Mouse (Mus musculus): ENCODE results near the gene Ccs. TPM values are rescaled to one million over a fixed set of nuclear protein-coding genes. Genes with fewer than 3 reads are reported as not detected.
A peak's percentile ranks its signal among the peaks of the same experiment; 100 is the strongest.
"Not testable (repeated sequence)": the region's sequence is repeated elsewhere in the genome, so short reads cannot be mapped to it uniquely, and the experiment has no call there.

The Ccs gene
- 36.5 and 41.4 TPM in 2 replicates for polyA plus RNA-seq (2014; fragmentation: Nextera tagmentation; extraction: Ambion mirVana)

DNA sequence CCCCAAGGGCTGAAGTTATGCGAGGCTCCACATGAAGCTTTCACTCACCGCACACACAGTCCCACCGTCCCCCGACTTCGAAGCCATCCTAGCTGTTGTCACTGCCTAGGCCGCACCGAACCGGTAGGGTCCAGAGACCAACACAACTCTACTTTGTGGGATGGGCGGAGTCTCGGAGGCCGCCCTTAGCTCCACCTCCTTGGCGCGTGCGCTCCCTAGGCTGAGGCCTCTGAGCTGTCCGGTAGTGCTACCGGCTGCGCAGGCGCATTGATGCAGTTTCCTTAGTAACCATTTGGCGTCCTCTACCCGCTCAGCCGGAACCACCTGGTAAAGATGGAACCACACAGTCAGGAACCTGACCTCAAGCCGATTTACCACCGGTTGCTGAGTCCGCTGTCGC is at the start of gene Ccs, which contains the start of gene Ccdc87:
Gene Ccs, minus strand, starts transcription at position 184 of the 400 bp plus-strand sequence.
Gene Ccdc87, plus strand, starts transcription at position 218 of the 400 bp plus-strand sequence.
- ATAC-seq (ENCODE audit: low FRiP score, low TSS enrichment) (peak; percentile 98), DNase-seq (peak; percentile 97)
- Histone ChIP-seq H3K4me2 (ENCODE audit: low read length) (peak within 1 kb of the TSS; percentile 98), H3K9me3 (ENCODE audit: control insufficient read depth, low read length) (no peaks in the 10 kb centered on the region), H3K4me1 (ENCODE audit: control insufficient read depth, insufficient read depth, low read length) (peaks cover 15% of the 10 kb centered on the region), H3K4me3 (replicated peaks; ENCODE audit: low read depth, low read length) (peak within 1 kb of the TSS; percentile 58), H3K27ac (replicated peaks; ENCODE audit: low read depth, low read length) (no peak within 1 kb of the TSS), H3K9ac (replicated peaks; ENCODE audit: low read length) (peak within 1 kb of the TSS; percentile 41), H3K27me3 (ENCODE audit: control insufficient read depth, insufficient read depth, low read length) (peaks cover 16% of the 10 kb centered on the region), H3K36me3 (ENCODE audit: control insufficient read depth, insufficient read depth, low read length) (no peaks in the 10 kb centered on the region)
- WGBS, result 1% methylated on average over 25 of the region's 25 CpGs

DNA sequence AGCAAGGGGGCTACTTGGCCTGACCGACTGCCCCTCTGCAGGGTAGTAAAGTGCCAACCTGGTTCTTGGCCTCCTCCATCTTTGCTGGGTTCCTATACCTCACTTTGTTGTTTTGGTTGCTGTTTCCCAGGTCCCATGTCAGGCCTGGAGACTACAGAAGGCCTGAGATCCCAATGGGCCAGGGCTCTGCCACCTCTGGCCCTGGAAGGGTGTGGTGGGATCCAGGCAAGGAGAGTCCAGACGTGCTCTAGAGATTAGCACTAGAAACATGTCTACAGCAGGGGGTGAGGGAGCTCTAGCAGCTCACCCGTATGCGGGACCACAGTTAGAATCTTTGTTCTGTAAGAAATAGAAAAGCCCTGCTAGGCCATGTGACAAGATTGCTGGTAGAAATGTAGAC is 44.8 kb upstream of the Ccs start:
- Histone ChIP-seq H3K4me1 (ENCODE audit: control insufficient read depth, insufficient read depth, low read length) (peaks cover 4% of the 10 kb centered on the region; the same call in 1 of the 2 replicates), H3K4me3 (replicated peaks; ENCODE audit: low read depth, low read length) (no peak overlapping the region), H3K4me2 (ENCODE audit: low read length) (no peak overlapping the region), H3K27me3 (ENCODE audit: control insufficient read depth, insufficient read depth, low read length) (no peaks in the 10 kb centered on the region), H3K9ac (replicated peaks; ENCODE audit: low read length) (no peak overlapping the region), H3K27ac (replicated peaks; ENCODE audit: low read depth, low read length) (no peak overlapping the region), H3K36me3 (ENCODE audit: control insufficient read depth, insufficient read depth, low read length) (peaks cover 11% of the 10 kb centered on the region; the same call in 1 of the 2 replicates), H3K9me3 (ENCODE audit: control insufficient read depth, low read length) (no peaks in the 10 kb centered on the region)
- DNase-seq (no peak), ATAC-seq (ENCODE audit: low FRiP score, low TSS enrichment) (no peak)
- 88% methylated on average over 4 of the region's 4 CpGs for WGBS

DNA sequence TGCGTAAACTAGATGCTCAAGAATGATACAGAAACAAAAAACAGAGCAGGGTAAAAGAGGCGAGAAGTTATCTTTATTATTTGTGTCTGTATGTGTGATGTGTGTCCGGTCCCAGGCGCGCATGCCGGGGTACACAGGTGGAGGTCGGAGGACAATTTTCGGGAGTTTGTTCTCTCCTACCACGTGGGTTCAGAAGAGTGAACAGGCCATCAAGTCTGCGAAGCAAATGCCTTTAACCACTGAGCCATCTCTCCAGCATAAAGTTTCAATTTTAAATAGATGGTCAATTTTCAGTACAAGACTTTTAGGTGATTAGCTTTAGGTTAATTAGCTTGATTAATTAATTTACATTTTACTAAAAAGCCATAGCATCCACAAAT is 40.2 kb upstream of the Ccs start:
- peaks cover 11% of the 10 kb centered on the region; the same call in 1 of the 2 replicates for H3K36me3 ChIP-seq (ENCODE audit: control insufficient read depth, insufficient read depth, low read length)
- peak overlapping the region; percentile 85 for H3K4me3 ChIP-seq (replicated peaks; ENCODE audit: low read depth, low read length)
- no peak overlapping the region for H3K27ac ChIP-seq (replicated peaks; ENCODE audit: low read depth, low read length)
- H3K4me2 ChIP-seq (ENCODE audit: low read length), result peak overlapping the region; percentile 87
- ATAC-seq (ENCODE audit: low FRiP score, low TSS enrichment) (no peak), DNase-seq (no peak)
- peak overlapping the region; percentile 78 for H3K9ac ChIP-seq (replicated peaks; ENCODE audit: low read length)
- H3K9me3 ChIP-seq (ENCODE audit: control insufficient read depth, low read length), result no peaks in the 10 kb centered on the region
- WGBS, result 67% methylated on average over 10 of the region's 10 CpGs
- peaks cover 10% of the 10 kb centered on the region for H3K4me1 ChIP-seq (ENCODE audit: control insufficient read depth, insufficient read depth, low read length)
- H3K27me3 ChIP-seq (ENCODE audit: control insufficient read depth, insufficient read depth, low read length), result no peaks in the 10 kb centered on the region

- Histone ChIP-seq H3K9ac (replicated peaks; ENCODE audit: low read length) (peak within 1 kb of the TSS; percentile 78), H3K27ac (replicated peaks; ENCODE audit: low read depth, low read length) (peak within 1 kb of the TSS; percentile 78), H3K36me3 (ENCODE audit: control insufficient read depth, insufficient read depth, low read length) (peaks cover 8% of the 10 kb centered on the region; the same call in 1 of the 2 replicates), H3K9me3 (ENCODE audit: control insufficient read depth, low read length) (no peaks in the 10 kb centered on the region), H3K4me3 (replicated peaks; ENCODE audit: low read depth, low read length) (peak within 1 kb of the TSS; percentile 85), H3K4me2 (ENCODE audit: low read length) (peak within 1 kb of the TSS; percentile 87), H3K4me1 (ENCODE audit: control insufficient read depth, insufficient read depth, low read length) (peaks cover 10% of the 10 kb centered on the region), H3K27me3 (ENCODE audit: control insufficient read depth, insufficient read depth, low read length) (no peaks in the 10 kb centered on the region)
- peak; percentile 97 for DNase-seq
- 2% methylated on average over 52 of the region's 52 CpGs for WGBS
- peak; percentile 99 for ATAC-seq (ENCODE audit: low FRiP score, low TSS enrichment)
These were observed 39.5 kb upstream of the Ccs start, which contains the start of gene Zdhhc24 for GRCm38 (mm10) chr19:4878405-4879323. TSS of gene Zdhhc24 (plus strand) at chr19:4878668.

DNA sequence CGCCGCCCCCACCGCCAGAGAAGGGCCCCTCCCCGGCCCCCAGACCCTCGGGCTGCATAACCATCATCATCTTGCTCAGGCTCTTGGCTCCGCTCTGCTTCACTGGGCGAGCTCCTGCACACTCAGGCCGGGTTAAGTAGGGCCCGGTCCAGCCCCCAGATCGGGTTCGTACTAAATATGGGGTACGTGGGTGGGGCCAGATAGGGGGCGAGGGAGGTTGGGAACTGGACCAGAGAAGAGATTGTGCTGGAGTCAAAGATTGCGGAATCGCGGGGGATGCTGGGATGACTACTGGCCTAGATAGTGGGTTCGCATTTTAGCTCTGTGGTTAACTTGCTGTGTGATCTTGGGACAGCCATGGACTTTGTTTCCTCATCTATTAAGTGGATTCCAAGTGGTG is 38.7 kb upstream of the Ccs start, which contains the start of gene Actn3:
Gene Actn3, minus strand, starts transcription at position 125 of the 400 bp plus-strand sequence.
- no peak for ATAC-seq (ENCODE audit: low FRiP score, low TSS enrichment)
- Histone ChIP-seq H3K36me3 (ENCODE audit: control insufficient read depth, insufficient read depth, low read length) (no peaks in the 10 kb centered on the region; the same call in 1 of the 2 replicates), H3K27me3 (ENCODE audit: control insufficient read depth, insufficient read depth, low read length) (no peaks in the 10 kb centered on the region), H3K9me3 (ENCODE audit: control insufficient read depth, low read length) (no peaks in the 10 kb centered on the region), H3K4me1 (ENCODE audit: control insufficient read depth, insufficient read depth, low read length) (peaks cover 10% of the 10 kb centered on the region), H3K4me3 (replicated peaks; ENCODE audit: low read depth, low read length) (peak within 1 kb of the TSS; percentile 85), H3K9ac (replicated peaks; ENCODE audit: low read length) (peak within 1 kb of the TSS; percentile 78), H3K27ac (replicated peaks; ENCODE audit: low read depth, low read length) (peak within 1 kb of the TSS; percentile 78), H3K4me2 (ENCODE audit: low read length) (peak within 1 kb of the TSS; percentile 87)
- DNase-seq, result no peak
- WGBS, result 5% methylated on average over 17 of the region's 17 CpGs

GRCm38 (mm10) chr19:4876755-4877154 is 37.6 kb upstream of the Ccs start:
- no peak overlapping the region for H3K9ac ChIP-seq (replicated peaks; ENCODE audit: low read length)
- ATAC-seq (ENCODE audit: low FRiP score, low TSS enrichment) (no peak), DNase-seq (no peak)
- H3K36me3 ChIP-seq (ENCODE audit: control insufficient read depth, insufficient read depth, low read length), result no peaks in the 10 kb centered on the region
- 73% methylated on average over 3 of the region's 3 CpGs for WGBS
- no peak overlapping the region for H3K4me3 ChIP-seq (replicated peaks; ENCODE audit: low read depth, low read length)
- H3K4me2 ChIP-seq (ENCODE audit: low read length), result no peak overlapping the region
- H3K27ac ChIP-seq (replicated peaks; ENCODE audit: low read depth, low read length), result no peak overlapping the region
- H3K27me3 ChIP-seq (ENCODE audit: control insufficient read depth, insufficient read depth, low read length), result no peaks in the 10 kb centered on the region
- peaks cover 10% of the 10 kb centered on the region for H3K4me1 ChIP-seq (ENCODE audit: control insufficient read depth, insufficient read depth, low read length)
- H3K9me3 ChIP-seq (ENCODE audit: control insufficient read depth, low read length), result no peaks in the 10 kb centered on the region

- peaks cover 10% of the 10 kb centered on the region for H3K4me1 ChIP-seq (ENCODE audit: control insufficient read depth, insufficient read depth, low read length)
- no peaks in the 10 kb centered on the region for H3K9me3 ChIP-seq (ENCODE audit: control insufficient read depth, low read length)
- no peak overlapping the region for H3K9ac ChIP-seq (replicated peaks; ENCODE audit: low read length)
- no peak overlapping the region for H3K4me3 ChIP-seq (replicated peaks; ENCODE audit: low read depth, low read length)
- no peak overlapping the region for H3K27ac ChIP-seq (replicated peaks; ENCODE audit: low read depth, low read length)
- WGBS, result 75% methylated on average over 4 of the region's 4 CpGs
- ATAC-seq (ENCODE audit: low FRiP score, low TSS enrichment) (no peak), DNase-seq (no peak)
- H3K4me2 ChIP-seq (ENCODE audit: low read length), result no peak overlapping the region
- no peaks in the 10 kb centered on the region for H3K27me3 ChIP-seq (ENCODE audit: control insufficient read depth, insufficient read depth, low read length)
- H3K36me3 ChIP-seq (ENCODE audit: control insufficient read depth, insufficient read depth, low read length), result no peaks in the 10 kb centered on the region
These were observed 37.1 kb upstream of the Ccs start for GRCm38 (mm10) chr19:4876241-4876640.

GRCm38 (mm10) chr19:4874613-4875012 is 35.5 kb upstream of the Ccs start:
- H3K4me2 ChIP-seq (ENCODE audit: low read length); H3K4me3 ChIP-seq (replicated peaks; ENCODE audit: low read depth, low read length); H3K36me3 ChIP-seq (ENCODE audit: control insufficient read depth, insufficient read depth, low read length); H3K9me3 ChIP-seq (ENCODE audit: control insufficient read depth, low read length); ATAC-seq (ENCODE audit: low FRiP score, low TSS enrichment); H3K9ac ChIP-seq (replicated peaks; ENCODE audit: low read length); DNase-seq; H3K27ac ChIP-seq (replicated peaks; ENCODE audit: low read depth, low read length); H3K27me3 ChIP-seq (ENCODE audit: control insufficient read depth, insufficient read depth, low read length): not testable (repeated sequence)
- H3K4me1 ChIP-seq (ENCODE audit: control insufficient read depth, insufficient read depth, low read length), result peaks cover 10% of the 10 kb centered on the region
- 80% methylated on average over 1 of the region's 1 CpGs for WGBS
